Mouse (Mus musculus) gastrocnemius, adult 2 months (tissue): ENCODE measurements around the gene Gjd2. TPM values are rescaled to one million over a fixed set of nuclear protein-coding genes. Genes with fewer than 3 reads are reported as not detected.

Experiments used
- DNase-seq: peaks from one replicate; pipeline ENCODE4 v3.0.0; 2022
- H3K27ac ChIP-seq: fragments of 200-600 bp; 2 replicates; pipeline ENCODE4 v1.8.1; 2022; ENCODE audit warnings: mild to moderate bottlenecking
- H3K4me3 ChIP-seq: fragments of 200-600 bp; 2 replicates; pipeline ENCODE4 v1.8.1; 2022; ENCODE audit warnings: mild to moderate bottlenecking, moderate library complexity
- CTCF ChIP-seq: fragments of 200-600 bp; IDR thresholded peaks from 2 replicates; pipeline ENCODE4 v1.8.1; 2022; ENCODE audit warnings: antibody characterized with exemption, mild to moderate bottlenecking, moderate library complexity
- intact Hi-C: fragments of 180-260 bp; cut with DNase I; formaldehyde crosslinking; loops from one replicate; pipeline ENCODE4 v1.15.1; 2025
- total RNA-seq, 2 experiments: library from RNA; stranded (reverse); gene quantifications; 2 replicates each; pipeline ENCODE4 v1.2.3; 2021

Gjd2 gene
- total RNA-seq, 2 experiments from 2014 or later = not detected

GRCm38 (mm10) chr2:113996930-113997329 lies 16.5 kb downstream of the Gjd2 start:
- no peak for TF ChIP-seq CTCF
- Histone ChIP-seq H3K27ac (no peak overlapping the region), H3K4me3 (no peak overlapping the region)
- intact Hi-C loops = no loop called here
- DNase-seq = no peak

- no peak overlapping the region for H3K4me3 ChIP-seq
- intact Hi-C loops = no loop called here
- no peak for DNase-seq
- no peak for TF ChIP-seq CTCF
- H3K27ac ChIP-seq = no peak overlapping the region
Observed at GRCm38 (mm10) chr2:113984890-113985289, 28.5 kb downstream of the Gjd2 start.

GRCm38 (mm10) chr2:113980664-113981063 lies 32.8 kb downstream of the Gjd2 start:
- Histone ChIP-seq H3K27ac (no peak overlapping the region), H3K4me3 (0 out of 2 replicates have a peak overlapping the region, but pooled peaks have one; percentile 4)
- TF ChIP-seq CTCF = no peak
- peak; percentile 71 for DNase-seq
- intact Hi-C loops = no loop called here

GRCm38 (mm10) chr2:113978151-113978771 lies 35.2 kb downstream of the Gjd2 start:
- intact Hi-C loops = no loop called here
- TF ChIP-seq CTCF = no peak
- Histone ChIP-seq H3K4me3 (no peak overlapping the region), H3K27ac (no peak overlapping the region)
- no peak for DNase-seq

- TF ChIP-seq CTCF = no peak
- peak; percentile 42 for DNase-seq
- Histone ChIP-seq H3K27ac (no peak overlapping the region), H3K4me3 (no peak overlapping the region)
- intact Hi-C loops = no loop called here
Observed at GRCm38 (mm10) chr2:113973950-113974349, 39.5 kb downstream of the Gjd2 start.

GRCm38 (mm10) chr2:113966421-113966820 lies 47.0 kb downstream of the Gjd2 start:
- DNase-seq = no peak
- H3K4me3 ChIP-seq = no peak overlapping the region
- intact Hi-C loops = loop anchor here (2.0 kb wide), 1 partner anchor 178 kb away; no protein-coding TSS in a partner anchor
- H3K27ac ChIP-seq = no peak overlapping the region
- peak; percentile 58 for TF ChIP-seq CTCF

Other genes with a start within 250 kb of the Gjd2 start
- gene Scg5, start 184.5 kb downstream of the Gjd2 start, total RNA-seq = not detected
- gene Arhgap11a, start 165.0 kb downstream of the Gjd2 start, total RNA-seq = 1 to 10 TPM in 1 of 2 experiments, under 1 TPM in 1; 0.86 to 1.0 TPM
- 100 to 1,000 TPM; 143 to 261 TPM for gene Actc1, start 39.9 kb upstream of the Gjd2 start, total RNA-seq
- 10 to 100 TPM; 11.6 to 13.9 TPM for gene Aqr, start 173.4 kb upstream of the Gjd2 start, total RNA-seq
- 10 to 100 TPM; 19.4 to 26.3 TPM for gene Zfp770, start 187.8 kb upstream of the Gjd2 start, total RNA-seq